Comparison of ENCODE assay signal across 8 mouse cellular contexts in genomic region chr12:73585850-73586249, GRCm38 (mm10). TPM values are rescaled to one million over a fixed set of nuclear protein-coding genes. Genes with fewer than 3 reads are reported as not detected.
DNase-seq lines count a peak whose midpoint lies in the region; ATAC-seq and TF ChIP-seq lines count a peak whose summit lies in the region.

No protein-coding gene starts in this region.

- no peak for ATAC-seq in hindbrain, embryonic 15.5 days (ENCODE audit: low FRiP score, low read depth)
- no peak for ATAC-seq in midbrain, embryonic 12.5 days (ENCODE audit: low FRiP score, low read depth)
- no peak for ATAC-seq in monocyte, adult 5-6 weeks (replicated peaks; ENCODE audit: insufficient number of reproducible peaks, low FRiP score, low TSS enrichment, poor library complexity, severe bottlenecking)

- H3K4me2 ChIP-seq in hindbrain, embryonic 15.5 days = peak overlapping the region; percentile 90
- H3K4me2 ChIP-seq in midbrain, embryonic 12.5 days (replicated peaks) = peak overlapping the region; percentile 91

- intact Hi-C loops in heart, postnatal 14 days (cut with DNase I) = loop anchor here (2.0 to 5.0 kb wide), 2 partner anchors 86 to 107 kb away; no protein-coding TSS in a partner anchor

- peaks cover 12% of the 10 kb centered on the region for H3K4me1 ChIP-seq in heart, embryonic 10.5 days
- peaks cover 17% of the 10 kb centered on the region for H3K4me1 ChIP-seq in bone marrow macrophage, adult 2 months (ENCODE audit: control insufficient read depth, insufficient read depth, low read length)
- peaks cover 20% of the 10 kb centered on the region for H3K4me1 ChIP-seq in hindbrain, embryonic 15.5 days (replicated peaks)
- H3K4me1 ChIP-seq in midbrain, embryonic 12.5 days = peaks cover 15% of the 10 kb centered on the region

- no peak for TF ChIP-seq CTCF in bone marrow macrophage, adult 2 months (IDR thresholded peaks at IDR 0.05; ENCODE audit: low read depth, low read length)

- H3K36me3 ChIP-seq in heart, embryonic 10.5 days = no peaks in the 10 kb centered on the region
- no peaks in the 10 kb centered on the region for H3K36me3 ChIP-seq in hindbrain, embryonic 15.5 days
- H3K36me3 ChIP-seq in midbrain, embryonic 12.5 days = no peaks in the 10 kb centered on the region

- H3K27ac ChIP-seq in heart, embryonic 10.5 days = peak overlapping the region; percentile 91
- H3K27ac ChIP-seq in bone marrow macrophage, adult 2 months (ENCODE audit: insufficient read depth, low read depth, low read length) = no peak overlapping the region
- H3K27ac ChIP-seq in hindbrain, embryonic 15.5 days (replicated peaks) = no peak overlapping the region
- no peak overlapping the region for H3K27ac ChIP-seq in midbrain, embryonic 12.5 days (replicated peaks)

- H3K27me3 ChIP-seq in heart, embryonic 10.5 days (ENCODE audit: insufficient read depth, poor library complexity, severe bottlenecking) = peaks cover 33% of the 10 kb centered on the region
- H3K27me3 ChIP-seq in hindbrain, embryonic 15.5 days = peaks cover 11% of the 10 kb centered on the region; the same call in 1 of the 2 replicates
- H3K27me3 ChIP-seq in midbrain, embryonic 12.5 days = peaks cover 48% of the 10 kb centered on the region

- WGBS in heart, embryonic 10.5 days = 1% methylated on average over 7 of the region's 7 CpGs
- under 1% methylated on average over 7 of the region's 7 CpGs for WGBS in hindbrain, embryonic 15.5 days
- WGBS in midbrain, embryonic 12.5 days = 5% methylated on average over 7 of the region's 7 CpGs

- no peak overlapping the region for H3K9ac ChIP-seq in hindbrain, embryonic 15.5 days
- H3K9ac ChIP-seq in midbrain, embryonic 12.5 days (replicated peaks) = no peak overlapping the region

- peak; percentile 69 for DNase-seq in heart, embryonic 10.5 days (ENCODE audit: low spot score)
- no peak for DNase-seq in heart, postnatal 14 days
- DNase-seq in yolk sac, embryonic 10.5 days (ENCODE audit: low spot score) = no peak
- DNase-seq in layer of hippocampus, adult 9-10 months (ENCODE audit: low spot score) = no peak

- no peaks in the 10 kb centered on the region for H3K9me3 ChIP-seq in heart, embryonic 10.5 days
- no peaks in the 10 kb centered on the region for H3K9me3 ChIP-seq in hindbrain, embryonic 15.5 days
- H3K9me3 ChIP-seq in midbrain, embryonic 12.5 days = no peaks in the 10 kb centered on the region

- peak overlapping the region; percentile 80 for H3K4me3 ChIP-seq in heart, embryonic 10.5 days
- H3K4me3 ChIP-seq in bone marrow macrophage, adult 2 months (ENCODE audit: insufficient read depth, low read length) = peak overlapping the region; percentile 75
- peak overlapping the region; percentile 82 for H3K4me3 ChIP-seq in hindbrain, embryonic 15.5 days
- H3K4me3 ChIP-seq in midbrain, embryonic 12.5 days = peak overlapping the region; percentile 69

- no peak for TF ChIP-seq POLR2A in bone marrow macrophage, adult 2 months (IDR thresholded peaks at IDR 0.05; ENCODE audit: borderline replicate concordance, low read depth, low read length)

RNA-seq across cellular contexts. Expression of gene Prkch, which starts 1.3 kb away (rescaled TPM):
- 15.8 and 16.9 TPM in 2 replicates for polyA plus RNA-seq in heart, embryonic 10.5 days (2016; fragmentation: Nextera tagmentation; extraction: Ambion mirVana)
- 10 to 100 TPM; 25.1 to 27.2 TPM for total RNA-seq in heart, postnatal 14 days (2021)
- 42.6 and 44.7 TPM in 2 replicates for polyA plus RNA-seq in bone marrow macrophage, adult 2 months (2012; ENCODE audit: insufficient read depth, insufficient read length, missing spikeins)
- 7.8 and 8.6 TPM in 2 replicates for polyA plus RNA-seq in hindbrain, embryonic 15.5 days (2015; fragmentation: Nextera tagmentation; extraction: Ambion mirVana)
- 7.0 TPM in 2 replicates for polyA plus RNA-seq in midbrain, embryonic 12.5 days (2016; fragmentation: Nextera tagmentation; extraction: Ambion mirVana)
- total RNA-seq in monocyte, adult 5-6 weeks (2017) = 140 to 209 TPM (median 154 TPM) in 3 replicates

RNA-seq across cellular contexts. Expression of gene Tmem30b, which starts 39.7 kb away (rescaled TPM):
- polyA plus RNA-seq in heart, embryonic 10.5 days (2016; fragmentation: Nextera tagmentation; extraction: Ambion mirVana) = 0.30 and 2.4 TPM in 2 replicates
- total RNA-seq in heart, postnatal 14 days (2021) = under 1 TPM; 0.22 to 0.27 TPM
- polyA plus RNA-seq in bone marrow macrophage, adult 2 months (2012; ENCODE audit: insufficient read depth, insufficient read length, missing spikeins) = not detected in 2 replicates
- 0.24 and 0.38 TPM in 2 replicates for polyA plus RNA-seq in hindbrain, embryonic 15.5 days (2015; fragmentation: Nextera tagmentation; extraction: Ambion mirVana)
- polyA plus RNA-seq in midbrain, embryonic 12.5 days (2016; fragmentation: Nextera tagmentation; extraction: Ambion mirVana) = 2.0 TPM in 2 replicates
- not detected in 3 replicates for total RNA-seq in monocyte, adult 5-6 weeks (2017)
